Mouse (Mus musculus): Measurements from ENCODE around the gene Vstm4. TPM values are rescaled to one million over a fixed set of nuclear protein-coding genes. Genes with fewer than 3 reads are reported as not detected.

Vstm4 gene
- polyA plus RNA-seq, 1 experiment from 2014 or later = 6.0 TPM

GRCm38 (mm10) chr14:32854059-32854458 lies 2.5 kb upstream of the Vstm4 start:
- DNase-seq = no peak
- WGBS (ENCODE audit: insufficient replicate concordance) = 77% methylated on average over 4 of the region's 4 CpGs
- ATAC-seq = no peak
- no peaks in the 10 kb centered on the region for H3K9me3 ChIP-seq (ENCODE audit: low read length)
- peaks cover 14% of the 10 kb centered on the region for H3K27me3 ChIP-seq (ENCODE audit: insufficient read depth, low read length)
- TF ChIP-seq CTCF (IDR thresholded peaks at IDR 0.05; ENCODE audit: low read depth) (no peak), EP300 (IDR thresholded peaks at IDR 0.05; ENCODE audit: low read depth) (no peak)
- H3K9ac ChIP-seq (replicated peaks) = no peak overlapping the region
- no peak overlapping the region for H3K4me2 ChIP-seq (ENCODE audit: low read depth, low read length)
- H3K4me3 ChIP-seq (ENCODE audit: low read depth, low read length) = no peak overlapping the region
- H3K27ac ChIP-seq (ENCODE audit: low read depth) = no peak overlapping the region
- H3K36me3 ChIP-seq (replicated peaks; ENCODE audit: insufficient read depth, low read length) = no peaks in the 10 kb centered on the region
- 0 out of 2 replicates have a peak, but pooled peaks cover 3% of the 10 kb centered on the region for H3K4me1 ChIP-seq (ENCODE audit: insufficient read depth)

GRCm38 (mm10) chr14:32856246-32856645 lies 310 bp upstream of the Vstm4 start:
- 33% methylated on average over 5 of the region's 5 CpGs for WGBS (ENCODE audit: insufficient replicate concordance)
- Histone ChIP-seq H3K4me1 (ENCODE audit: insufficient read depth) (0 out of 2 replicates have a peak, but pooled peaks cover 3% of the 10 kb centered on the region), H3K36me3 (replicated peaks; ENCODE audit: insufficient read depth, low read length) (no peaks in the 10 kb centered on the region), H3K4me2 (ENCODE audit: low read depth, low read length) (peak overlapping the region; percentile 68; the same call in 1 of the 2 replicates), H3K4me3 (ENCODE audit: low read depth, low read length) (peak overlapping the region; percentile 45; the same call in 1 of the 2 replicates), H3K9me3 (ENCODE audit: low read length) (no peaks in the 10 kb centered on the region), H3K27me3 (ENCODE audit: insufficient read depth, low read length) (peaks cover 14% of the 10 kb centered on the region), H3K9ac (replicated peaks) (peak overlapping the region; percentile 65; the same call in 1 of the 2 replicates), H3K27ac (ENCODE audit: low read depth) (no peak overlapping the region)
- DNase-seq (no peak), ATAC-seq (no peak)
- no peak for TF ChIP-seq CTCF (IDR thresholded peaks at IDR 0.05; ENCODE audit: low read depth)
- no peak for TF ChIP-seq EP300 (IDR thresholded peaks at IDR 0.05; ENCODE audit: low read depth)

- Histone ChIP-seq H3K9ac (replicated peaks) (no peak overlapping the region), H3K9me3 (ENCODE audit: low read length) (no peaks in the 10 kb centered on the region), H3K4me2 (ENCODE audit: low read depth, low read length) (no peak overlapping the region), H3K4me1 (ENCODE audit: insufficient read depth) (0 out of 2 replicates have a peak, but pooled peaks cover 3% of the 10 kb centered on the region), H3K4me3 (ENCODE audit: low read depth, low read length) (no peak overlapping the region), H3K27ac (ENCODE audit: low read depth) (no peak overlapping the region), H3K27me3 (ENCODE audit: insufficient read depth, low read length) (peaks cover 14% of the 10 kb centered on the region), H3K36me3 (replicated peaks; ENCODE audit: insufficient read depth, low read length) (no peaks in the 10 kb centered on the region)
- 71% methylated on average over 10 of the region's 10 CpGs for WGBS (ENCODE audit: insufficient replicate concordance)
- DNase-seq (no peak), ATAC-seq (no peak)
- TF ChIP-seq CTCF (IDR thresholded peaks at IDR 0.05; ENCODE audit: low read depth) (no peak), EP300 (IDR thresholded peaks at IDR 0.05; ENCODE audit: low read depth) (no peak)
These were observed 1.8 kb downstream of the Vstm4 start for GRCm38 (mm10) chr14:32858361-32858760.

- 52% methylated on average over 6 of the region's 6 CpGs for WGBS (ENCODE audit: insufficient replicate concordance)
- TF ChIP-seq EP300 (IDR thresholded peaks at IDR 0.05; ENCODE audit: low read depth) = no peak
- no peak for TF ChIP-seq CTCF (IDR thresholded peaks at IDR 0.05; ENCODE audit: low read depth)
- Histone ChIP-seq H3K4me3 (ENCODE audit: low read depth, low read length) (no peak overlapping the region), H3K27ac (ENCODE audit: low read depth) (peak overlapping the region; percentile 48; the same call in 1 of the 2 replicates), H3K4me1 (ENCODE audit: insufficient read depth) (0 out of 2 replicates have a peak, but pooled peaks cover 3% of the 10 kb centered on the region), H3K9ac (replicated peaks) (no peak overlapping the region), H3K4me2 (ENCODE audit: low read depth, low read length) (no peak overlapping the region), H3K36me3 (replicated peaks; ENCODE audit: insufficient read depth, low read length) (no peaks in the 10 kb centered on the region), H3K9me3 (ENCODE audit: low read length) (no peaks in the 10 kb centered on the region), H3K27me3 (ENCODE audit: insufficient read depth, low read length) (peaks cover 14% of the 10 kb centered on the region)
- DNase-seq = no peak
- no peak for ATAC-seq
These were observed 2.5 kb downstream of the Vstm4 start for GRCm38 (mm10) chr14:32858941-32859510.

GRCm38 (mm10) chr14:32859831-32860569 lies 3.4 kb downstream of the Vstm4 start:
- no peaks in the 10 kb centered on the region for H3K36me3 ChIP-seq (replicated peaks; ENCODE audit: insufficient read depth, low read length)
- peak; percentile 33 for DNase-seq
- H3K9ac ChIP-seq (replicated peaks) = no peak overlapping the region
- H3K4me2 ChIP-seq (ENCODE audit: low read depth, low read length) = no peak overlapping the region
- H3K9me3 ChIP-seq (ENCODE audit: low read length) = no peaks in the 10 kb centered on the region
- H3K27me3 ChIP-seq (ENCODE audit: insufficient read depth, low read length) = peaks cover 14% of the 10 kb centered on the region
- no peak for TF ChIP-seq EP300 (IDR thresholded peaks at IDR 0.05; ENCODE audit: low read depth)
- TF ChIP-seq CTCF (IDR thresholded peaks at IDR 0.05; ENCODE audit: low read depth) = no peak
- H3K4me3 ChIP-seq (ENCODE audit: low read depth, low read length) = no peak overlapping the region
- 0 out of 2 replicates have a peak, but pooled peaks cover 3% of the 10 kb centered on the region for H3K4me1 ChIP-seq (ENCODE audit: insufficient read depth)
- H3K27ac ChIP-seq (ENCODE audit: low read depth) = peak overlapping the region; percentile 48
- WGBS (ENCODE audit: insufficient replicate concordance) = 42% methylated on average over 11 of the region's 11 CpGs
- peak; percentile 37; the same call in 1 of the 2 replicates for ATAC-seq

GRCm38 (mm10) chr14:32861149-32861581 lies 4.6 kb downstream of the Vstm4 start:
- no peaks in the 10 kb centered on the region for H3K36me3 ChIP-seq (replicated peaks; ENCODE audit: insufficient read depth, low read length)
- no peak overlapping the region for H3K9ac ChIP-seq (replicated peaks)
- H3K4me3 ChIP-seq (ENCODE audit: low read depth, low read length) = no peak overlapping the region
- no peak overlapping the region for H3K4me2 ChIP-seq (ENCODE audit: low read depth, low read length)
- no peak for DNase-seq
- H3K27ac ChIP-seq (ENCODE audit: low read depth) = peak overlapping the region; percentile 57; the same call in 1 of the 2 replicates
- H3K9me3 ChIP-seq (ENCODE audit: low read length) = no peaks in the 10 kb centered on the region
- H3K4me1 ChIP-seq (ENCODE audit: insufficient read depth) = 0 out of 2 replicates have a peak, but pooled peaks cover 3% of the 10 kb centered on the region
- WGBS (ENCODE audit: insufficient replicate concordance) = 32% methylated on average over 6 of the region's 6 CpGs
- peak; percentile 51 for ATAC-seq
- TF ChIP-seq EP300 (IDR thresholded peaks at IDR 0.05; ENCODE audit: low read depth) = no peak
- TF ChIP-seq CTCF (IDR thresholded peaks at IDR 0.05; ENCODE audit: low read depth) = no peak
- H3K27me3 ChIP-seq (ENCODE audit: insufficient read depth, low read length) = peaks cover 9% of the 10 kb centered on the region
